Mouse (Mus musculus) heart, postnatal 25 days (tissue): ENCODE measurements around the gene Slxl1. TPM values are rescaled to one million over a fixed set of nuclear protein-coding genes. Genes with fewer than 3 reads are reported as not detected.
"Not testable (repeated sequence)": the region's sequence is repeated elsewhere in the genome, so short reads cannot be mapped to it uniquely, and the experiment has no call there.

ENCODE experiments used
- DNase-seq: peaks from one replicate; pipeline ENCODE4 v3.0.0; 2022; ENCODE audit warnings: low spot score
- intact Hi-C: fragments of 180-260 bp; cut with DNase I; formaldehyde crosslinking; loops from one replicate; pipeline ENCODE4 v1.15.1; 2025
- total RNA-seq, 2 experiments: library from RNA; stranded (reverse); gene quantifications; 2 replicates each; pipeline ENCODE4 v1.2.3; 2021

The Slxl1 gene
- not detected for total RNA-seq

- intact Hi-C loops, DNase-seq: not testable (repeated sequence)
Observed at GRCm38 (mm10) chrX:55226576-55226975, at the start of gene Slxl1. Gene Slxl1, plus strand, starts transcription at chrX:55226876.
